Mouse (Mus musculus) spleen, adult 18-20 months (tissue): Measurements from ENCODE around the gene Mok.

Source experiments
- DNase-seq, 2 experiments: peaks; one replicate each; pipeline ENCODE4 v3.0.0; 2022; ENCODE audit warnings: mixed read lengths in 2 of 2

Gene Mok

DNA sequence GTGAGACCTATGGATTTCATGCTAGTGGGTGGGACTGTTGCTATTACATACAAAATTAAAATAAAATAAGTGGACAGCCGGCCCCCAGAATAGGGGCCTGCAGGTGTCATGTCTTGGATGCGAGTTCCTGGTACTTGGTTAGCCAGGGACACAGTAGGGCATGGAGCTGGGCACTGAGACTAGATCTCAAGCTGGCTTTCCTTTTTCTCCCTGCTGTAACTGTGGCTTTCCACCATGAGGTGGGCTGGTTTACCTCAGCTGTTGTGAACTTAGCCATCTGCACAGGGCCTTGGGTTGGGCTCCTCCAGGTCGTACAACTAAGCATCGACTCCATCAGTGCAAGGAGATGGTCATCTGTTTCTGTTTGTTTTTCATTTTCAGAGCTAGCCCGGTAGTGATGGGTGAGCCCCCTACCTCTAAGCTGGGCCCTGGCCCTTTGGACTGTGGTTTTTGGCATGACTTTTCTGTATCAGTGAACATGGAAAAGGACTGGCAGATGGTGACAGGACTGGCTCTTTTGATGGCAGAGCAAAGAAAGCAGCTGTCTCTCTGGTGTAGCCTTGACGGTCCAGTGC is 5.5 kb upstream of the Mok start:
- DNase-seq, result no peak

DNA sequence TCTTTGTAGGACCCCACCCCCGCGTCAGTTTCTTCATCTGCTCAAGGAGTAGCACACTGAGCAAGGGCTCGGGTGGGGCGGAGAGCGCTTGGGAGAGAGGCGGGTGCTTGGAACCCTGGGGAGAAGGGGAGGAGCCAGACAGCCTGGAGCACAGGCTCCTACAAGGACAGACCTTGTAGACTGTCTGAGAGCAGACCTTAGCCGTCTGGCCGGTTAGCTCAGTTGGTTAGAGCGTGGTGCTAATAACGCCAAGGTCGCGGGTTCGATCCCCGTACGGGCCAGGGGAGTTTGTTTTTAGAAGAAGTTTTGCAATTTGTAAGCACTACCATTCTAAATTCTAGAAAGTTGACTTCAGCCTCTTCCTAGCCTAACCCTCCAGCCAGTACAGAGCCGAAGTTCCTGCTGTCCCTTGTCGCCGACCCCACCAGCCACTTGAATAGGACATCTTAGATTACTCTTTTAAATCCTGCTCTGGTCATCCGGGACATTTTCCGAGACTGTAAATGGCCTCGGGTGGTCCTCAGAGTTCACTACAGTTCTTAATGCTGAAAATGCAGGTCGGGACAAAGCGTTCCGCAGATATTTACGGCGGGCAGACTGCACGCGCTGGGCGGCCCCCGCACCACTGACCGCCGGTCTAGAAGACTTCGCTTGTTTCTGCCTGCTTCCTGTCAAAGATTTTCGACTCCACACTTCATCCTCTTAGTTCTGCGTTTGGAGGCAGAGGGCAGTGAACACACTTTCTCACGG is 4.6 kb upstream of the Mok start:
- DNase-seq, result peak; percentile 63 to 65

DNA sequence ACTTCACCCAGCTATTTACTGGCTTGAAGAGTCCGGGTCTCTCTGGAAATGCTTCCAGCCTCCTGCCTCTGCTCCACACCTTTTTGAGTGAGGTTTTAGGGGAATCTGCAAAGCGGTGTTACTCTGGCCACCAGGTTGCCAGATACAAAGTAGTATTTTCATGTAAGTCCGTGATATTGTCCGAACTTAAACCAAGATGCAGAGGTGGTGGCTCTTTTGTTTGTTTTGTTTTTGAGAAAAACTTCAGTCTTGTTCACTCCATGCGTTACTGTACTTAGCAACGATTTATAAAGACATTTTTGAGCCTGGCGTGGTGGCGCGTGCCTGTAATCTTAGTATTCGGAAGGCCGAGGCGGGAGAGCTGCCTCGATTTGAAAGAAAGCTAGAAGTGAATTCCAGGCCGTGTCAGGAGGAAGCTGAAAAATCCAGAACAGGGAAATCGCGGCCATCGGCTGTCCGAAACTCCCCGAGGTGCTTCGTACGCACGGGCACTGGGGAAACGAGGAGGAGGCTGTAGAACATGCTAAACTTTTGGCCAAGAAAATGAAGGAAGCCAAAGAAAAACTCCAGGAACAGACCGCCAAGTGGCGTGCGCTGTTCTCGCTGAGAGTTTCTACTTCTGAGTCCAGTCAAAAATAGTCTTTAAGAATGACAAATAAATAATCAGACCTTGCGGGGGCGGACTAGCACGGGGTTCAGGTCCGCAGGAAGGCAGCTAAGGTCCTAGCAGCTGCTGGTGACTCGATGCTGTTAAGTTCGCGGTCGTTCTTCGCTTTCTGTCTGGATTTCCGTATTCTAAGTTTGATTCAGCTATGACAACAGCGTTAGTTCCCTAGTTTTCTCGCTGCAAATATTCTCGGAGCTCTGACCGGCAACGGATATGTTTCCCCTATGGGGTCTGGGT is 3.7 kb upstream of the Mok start:
- peak; percentile 12 to 31 for DNase-seq

DNA sequence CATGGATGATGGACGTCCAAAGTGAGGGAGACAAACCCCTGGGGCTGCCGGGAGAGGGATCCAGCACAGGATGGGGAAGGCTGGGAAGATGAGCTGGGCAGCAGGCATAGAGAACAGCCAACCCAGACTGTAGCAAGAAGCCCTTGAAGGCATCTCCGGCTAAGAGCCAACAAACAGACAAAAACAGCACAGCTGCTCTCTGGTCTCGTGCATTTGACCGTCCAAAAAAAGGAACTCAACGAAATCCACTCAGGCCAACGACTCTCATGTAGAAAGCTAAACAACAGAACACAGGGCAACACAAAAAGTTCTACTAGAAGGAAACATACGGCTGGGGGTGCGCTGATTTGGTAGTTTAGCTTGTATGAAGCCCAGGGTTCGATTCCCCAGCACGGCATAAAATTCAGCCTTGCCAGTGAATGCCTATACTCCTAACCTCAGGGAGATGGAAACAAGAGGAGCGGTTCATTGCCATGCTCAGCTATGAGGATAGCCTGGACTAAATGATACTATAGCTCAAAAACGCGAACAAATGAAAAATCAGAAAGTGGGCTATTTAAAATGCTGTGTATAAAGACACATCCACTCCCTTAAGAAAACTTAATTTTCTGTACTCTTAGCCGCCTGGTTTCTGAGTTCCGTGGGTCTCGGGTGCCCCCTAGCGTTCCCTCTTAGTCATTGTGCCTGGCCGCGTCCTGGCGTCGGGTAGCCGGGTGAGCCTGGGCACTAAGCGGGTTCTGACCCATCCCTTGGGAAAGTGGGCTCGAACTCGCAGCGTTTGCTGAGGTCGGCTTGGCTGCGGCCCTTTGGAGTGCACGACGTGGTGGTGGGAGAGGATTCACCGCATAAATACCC is 2.7 kb upstream of the Mok start:
- DNase-seq, result peak; percentile 70 to 88

DNA sequence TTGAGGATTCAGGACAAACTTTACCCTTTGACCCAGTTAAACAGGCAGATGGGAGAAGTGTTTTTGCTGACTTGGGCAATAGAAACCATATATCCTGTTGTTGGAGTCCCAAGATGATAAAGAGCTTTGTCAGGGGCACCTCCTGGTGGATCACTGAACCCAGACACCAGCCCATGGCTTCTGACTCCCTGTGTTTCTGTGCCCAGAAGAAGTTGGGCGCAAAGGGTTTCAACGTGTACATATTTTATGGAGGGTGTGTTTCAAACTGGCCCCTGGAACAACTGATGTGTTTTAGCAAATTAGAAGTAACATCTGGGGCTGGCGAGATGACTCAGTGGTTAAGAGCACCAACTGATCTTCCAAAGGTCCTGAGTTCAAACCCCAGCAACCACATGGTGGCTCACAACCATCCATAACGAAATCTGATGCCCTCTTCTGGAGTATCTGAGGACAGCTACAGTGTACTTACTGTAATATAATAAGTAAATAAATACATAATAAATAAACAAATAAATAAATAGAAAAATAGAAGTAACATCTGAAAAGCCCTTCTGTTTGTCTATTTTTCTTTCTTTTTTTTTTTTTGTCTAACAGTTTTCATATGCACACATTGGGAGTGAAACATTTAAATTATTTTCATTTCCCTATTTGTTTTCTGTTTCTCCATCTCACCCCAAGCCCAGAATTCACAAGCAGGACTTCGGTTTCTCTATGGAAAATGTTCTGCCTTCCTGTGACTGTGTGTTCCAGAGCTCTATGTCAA is 1.2 kb upstream of the Mok start:
- DNase-seq, result no peak

DNA sequence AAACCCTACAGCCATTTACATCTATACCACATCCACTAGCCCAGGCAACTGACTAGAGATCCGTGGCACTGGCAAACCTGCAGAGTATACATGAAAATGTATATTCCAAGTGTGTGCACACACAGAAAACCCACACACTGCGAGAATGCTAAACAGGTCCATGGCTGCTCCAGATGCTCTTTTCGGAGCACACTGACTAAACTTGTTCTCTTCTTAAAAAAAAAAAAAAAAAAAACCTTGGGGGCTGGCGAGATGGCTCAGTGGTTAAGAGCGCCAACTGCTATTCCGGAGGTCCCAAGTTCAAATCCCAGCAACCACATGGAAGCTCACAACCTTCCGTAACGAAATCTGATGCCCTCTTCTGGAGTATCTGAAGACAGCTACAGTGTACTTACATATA is 2.9 kb downstream of the Mok start:
- DNase-seq, result no peak

DNA sequence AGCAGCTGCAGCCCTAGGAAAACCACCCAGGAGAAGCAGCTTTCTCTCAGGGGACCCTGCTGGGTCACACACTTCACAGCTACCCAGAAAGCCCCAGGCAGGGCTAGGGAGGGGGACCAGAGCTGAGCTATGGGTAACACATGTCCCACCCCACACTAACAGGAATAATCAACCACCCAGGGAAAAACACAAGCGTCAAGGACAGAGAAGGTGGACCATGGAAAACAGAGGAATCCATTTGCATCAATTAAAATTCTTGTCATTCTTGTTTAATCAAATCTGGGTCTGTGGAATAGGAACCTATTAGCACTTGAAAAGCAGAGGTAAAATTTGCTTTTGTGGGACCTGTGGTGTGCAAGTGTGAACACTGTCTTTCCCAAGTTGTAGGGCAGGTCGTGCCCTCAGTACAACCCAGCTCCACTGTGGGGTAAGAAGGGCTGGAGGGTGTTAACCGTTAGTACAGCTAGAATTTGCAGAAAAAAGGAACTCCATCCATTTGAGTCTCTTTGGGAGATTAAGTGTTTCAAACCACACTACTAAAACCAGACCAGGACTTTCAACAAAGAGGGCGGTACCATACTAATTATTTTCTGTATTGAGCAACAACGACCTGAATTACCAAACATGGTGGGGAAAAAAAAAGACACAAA is 3.4 kb downstream of the Mok start:
- DNase-seq, result no peak

DNA sequence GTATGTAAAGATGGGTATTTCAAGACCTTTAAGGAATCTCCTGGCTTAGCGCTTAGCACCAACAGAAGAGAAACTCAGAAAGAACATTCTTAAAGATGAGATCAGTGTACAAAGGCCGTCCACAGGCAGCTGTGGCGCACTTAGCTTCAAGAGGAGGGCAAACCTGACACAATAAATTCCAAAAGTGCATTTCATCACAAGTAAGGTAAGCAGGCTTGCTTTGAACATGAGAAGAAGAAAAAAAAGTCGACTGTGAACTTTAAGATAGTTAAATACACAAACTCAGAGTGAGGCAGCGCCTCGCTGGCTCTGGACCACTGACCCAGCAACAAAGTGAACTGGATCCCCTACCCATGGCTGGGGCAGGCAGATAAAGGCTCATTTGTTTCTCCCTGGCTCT is 4.0 kb downstream of the Mok start:
- DNase-seq, result no peak

DNA sequence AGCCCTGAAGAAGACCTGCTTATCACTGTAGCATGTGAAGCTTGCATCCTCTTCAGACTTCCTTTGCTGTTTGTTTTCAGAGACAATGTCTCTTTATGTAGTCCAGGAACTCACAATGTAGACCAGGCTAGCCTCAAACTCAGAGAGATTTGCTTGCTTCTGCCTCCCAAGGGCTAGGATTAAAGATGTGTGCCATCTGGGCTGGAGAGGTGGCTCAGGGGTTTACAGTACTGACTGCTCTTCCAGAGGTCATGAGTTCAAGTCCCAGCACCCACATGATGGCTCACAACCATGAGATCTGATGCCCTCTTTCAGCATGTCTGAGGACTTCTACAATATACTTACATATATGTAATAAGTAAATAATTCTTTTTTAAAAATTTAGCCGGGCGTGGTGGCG is 5.6 kb downstream of the Mok start:
- no peak for DNase-seq

DNA sequence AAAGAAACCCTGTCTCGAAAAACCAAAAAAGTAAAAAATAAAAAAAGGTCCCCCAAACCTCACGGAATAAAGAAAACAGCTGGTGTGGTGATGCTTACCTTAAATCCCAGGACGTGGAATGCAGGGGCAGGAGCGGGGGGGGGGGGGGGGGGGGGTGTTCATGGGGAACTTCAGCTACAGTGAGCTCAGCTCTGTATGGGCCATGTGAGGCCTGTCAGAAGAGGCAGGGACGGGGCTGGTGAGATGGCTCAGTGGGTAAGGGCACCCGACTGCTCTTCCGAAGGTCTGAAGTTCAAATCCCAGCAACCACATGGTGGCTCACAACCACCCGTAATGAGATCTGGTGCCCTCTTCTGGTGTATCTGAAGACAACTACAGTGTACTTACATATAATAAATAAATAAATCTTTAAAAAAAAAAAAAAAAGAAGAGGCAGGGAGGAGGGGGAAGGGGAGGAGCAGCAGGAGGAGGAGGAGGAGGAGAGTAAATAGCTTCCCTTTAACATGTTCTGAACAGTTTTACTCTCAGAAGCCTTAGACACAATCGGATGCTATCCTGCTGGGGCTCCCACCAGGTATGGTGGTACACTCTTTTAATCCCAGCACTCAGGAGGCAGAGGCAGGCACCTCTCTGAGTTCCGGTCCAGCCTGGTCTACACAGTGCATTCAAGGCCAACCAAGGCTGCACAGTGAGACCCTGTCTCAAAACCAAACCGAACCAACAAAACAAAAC is 10.3 kb downstream of the Mok start:
- no peak for DNase-seq

DNA sequence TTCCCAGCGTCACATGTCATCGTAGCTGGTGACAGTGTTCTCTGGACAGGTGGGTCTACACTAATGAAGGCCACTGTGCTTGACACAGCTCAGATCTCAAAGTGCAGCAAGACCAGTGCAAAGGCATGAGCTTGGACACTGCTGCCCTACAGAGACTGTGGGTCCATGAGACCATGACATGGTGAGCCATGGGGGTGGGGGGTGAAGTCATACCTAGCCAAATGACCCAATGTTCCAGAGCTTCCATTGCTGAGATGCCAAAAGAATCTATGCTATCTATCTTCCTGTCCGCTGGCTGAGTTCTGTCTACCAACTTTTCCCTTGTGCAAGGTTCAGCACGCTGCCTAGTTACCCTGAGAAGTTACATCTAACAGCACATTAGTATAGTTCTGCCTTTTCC is 11.8 kb downstream of the Mok start:
- DNase-seq, result no peak

DNA sequence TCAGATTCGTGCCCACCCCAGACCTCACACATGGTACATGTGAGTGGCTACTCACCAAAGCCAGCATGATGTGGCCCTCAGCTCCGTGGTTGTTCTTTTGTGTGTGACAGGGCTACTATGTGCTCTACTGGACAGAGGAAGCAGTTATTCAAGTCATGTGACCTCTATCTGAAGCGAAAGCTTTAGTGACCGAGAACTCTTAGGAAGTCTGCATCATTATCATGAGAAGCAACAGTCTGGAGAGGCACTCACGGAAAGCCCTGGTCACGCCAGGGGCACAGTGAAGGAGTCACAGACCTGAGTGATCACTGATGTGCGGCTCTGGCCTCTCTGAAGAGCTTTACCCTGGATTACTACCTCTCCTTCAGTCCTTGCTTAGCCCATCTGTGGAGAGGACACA is 18.4 kb downstream of the Mok start:
- DNase-seq, result no peak

DNA sequence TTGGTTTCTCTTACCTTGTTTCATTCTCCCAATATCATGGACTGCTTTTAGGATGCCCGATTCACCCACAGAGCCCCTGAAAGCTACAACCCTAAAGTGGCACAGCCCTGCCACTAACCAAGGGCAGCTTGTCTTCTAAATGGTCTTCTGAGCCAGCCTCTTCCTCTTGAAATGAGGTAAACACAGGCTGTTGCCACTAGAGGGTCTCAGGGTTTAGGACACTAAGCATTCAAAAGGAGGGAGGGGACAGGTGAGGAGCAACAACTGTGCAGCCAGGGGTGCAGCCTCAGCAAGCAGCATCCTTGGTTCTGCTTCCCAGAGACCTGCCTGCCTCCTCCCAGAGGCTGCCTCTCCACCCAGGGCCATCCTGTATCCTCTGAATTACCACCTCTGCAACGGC is 19.0 kb downstream of the Mok start:
- DNase-seq, result no peak

DNA sequence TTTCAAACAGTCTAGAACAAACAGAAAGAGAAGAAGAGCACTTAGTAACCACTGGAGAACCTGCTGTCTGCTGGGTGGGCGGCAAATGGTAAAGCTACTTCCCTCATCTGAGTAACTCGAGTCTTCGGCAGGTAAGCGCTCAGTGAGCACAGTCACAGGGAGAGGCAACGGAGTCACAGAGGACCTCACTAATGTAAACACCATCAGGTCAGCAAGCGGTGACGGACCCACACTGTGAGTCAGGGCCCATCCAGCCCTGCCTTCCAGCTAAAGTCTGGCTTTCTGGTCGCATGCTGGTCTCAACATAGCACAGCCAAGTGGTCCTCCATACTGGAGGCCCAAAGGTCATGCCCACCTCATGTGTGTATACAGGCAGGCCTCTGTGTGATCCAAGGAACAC is 21.4 kb downstream of the Mok start:
- DNase-seq, result no peak

DNA sequence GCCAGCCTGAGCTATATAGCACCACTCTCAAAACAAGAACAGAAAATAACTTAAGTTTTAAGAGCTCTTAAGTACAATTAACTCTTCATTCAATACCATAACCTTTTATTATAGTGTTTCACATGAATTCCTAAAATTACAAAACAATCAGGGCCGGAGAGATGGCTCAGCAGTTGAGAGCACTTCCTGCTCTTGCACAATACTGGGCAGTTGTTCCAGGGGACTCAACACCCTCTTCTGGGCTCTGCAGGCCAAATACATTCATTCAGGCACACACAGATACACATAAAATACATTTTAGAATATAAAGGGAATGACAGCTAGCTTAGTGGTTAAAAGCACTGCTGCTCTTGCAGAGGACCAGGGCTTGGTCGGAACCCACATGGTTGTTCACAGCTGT is 23.9 kb downstream of the Mok start:
- DNase-seq, result no peak

DNA sequence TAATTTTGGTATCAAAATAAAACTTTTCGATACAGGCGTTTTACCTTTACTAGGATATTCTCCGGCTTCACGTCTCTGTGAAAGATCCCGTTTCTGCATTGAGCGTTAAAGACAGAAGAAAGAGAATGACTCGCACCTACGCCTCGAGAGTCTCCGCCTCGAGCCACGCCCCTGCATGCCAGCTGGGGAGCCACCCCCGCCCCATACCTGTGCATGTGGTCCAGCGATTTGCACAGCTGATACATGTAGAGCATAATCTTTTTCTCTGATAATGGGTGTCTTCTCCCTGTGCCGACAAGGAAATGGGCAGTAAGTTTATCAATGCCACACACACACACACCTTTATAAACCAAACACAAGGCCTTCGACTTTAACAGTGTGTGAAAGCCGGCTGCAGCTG is 25.8 kb downstream of the Mok start:
- no peak for DNase-seq

DNA sequence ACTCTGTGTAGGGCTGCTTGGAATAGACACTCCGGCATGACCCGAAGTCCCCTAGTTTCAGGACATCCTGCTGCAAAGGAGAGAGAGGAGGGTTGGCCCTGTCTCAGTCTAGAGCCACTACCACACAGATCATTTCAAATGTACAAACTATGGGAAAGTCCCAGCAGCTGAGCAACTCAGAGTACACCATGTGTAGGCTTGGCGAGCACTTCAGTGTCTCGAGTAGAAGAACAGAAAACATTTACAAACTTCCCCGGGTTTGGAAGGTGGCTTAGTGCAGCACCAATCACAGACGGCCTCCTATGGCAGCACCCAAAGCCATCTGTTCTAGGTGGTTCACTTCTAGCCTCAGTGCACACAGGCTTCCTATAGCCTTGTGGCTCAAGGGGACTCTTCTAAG is 27.1 kb downstream of the Mok start:
- no peak for DNase-seq

DNA sequence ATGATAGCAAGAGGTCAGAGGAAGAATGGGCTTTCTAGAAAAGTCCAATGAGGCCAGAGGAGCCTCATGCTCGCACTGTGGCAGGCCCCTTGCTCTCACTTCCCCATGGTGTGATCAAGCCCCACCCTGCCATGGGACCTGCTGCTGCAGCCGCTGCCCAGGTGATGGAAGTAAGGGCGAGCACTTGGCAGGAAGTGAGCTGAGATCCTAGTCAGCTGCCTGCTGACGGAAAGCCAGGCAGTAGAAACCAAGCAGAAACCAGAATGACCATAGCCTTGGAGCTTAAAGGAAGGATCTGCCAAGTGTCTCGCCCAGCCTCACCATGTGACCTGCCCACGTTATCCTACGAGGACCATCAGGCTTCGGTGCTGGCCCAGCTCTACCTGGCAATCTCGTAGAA is 27.6 kb downstream of the Mok start:
- DNase-seq, result peak; percentile 10 to 19

DNA sequence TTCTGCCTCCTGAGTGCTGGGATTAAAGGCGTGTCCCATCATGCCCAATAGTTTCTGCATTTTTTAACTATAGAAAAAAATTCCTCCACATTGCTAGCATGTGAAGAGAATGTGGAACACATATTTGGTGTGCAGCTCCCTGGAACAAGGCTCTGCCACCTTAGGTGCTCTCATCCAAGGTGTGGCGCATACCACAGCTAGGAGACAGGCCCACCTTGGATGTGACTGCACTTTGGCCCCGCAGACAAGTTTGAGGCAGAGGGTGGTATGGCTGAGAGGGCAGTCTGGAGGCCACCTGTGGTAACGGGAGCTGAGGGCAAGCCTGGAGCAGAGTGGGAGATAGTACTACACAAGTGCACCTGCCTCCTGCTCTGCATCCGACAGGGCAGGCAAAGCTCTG is 31.9 kb downstream of the Mok start:
- no peak for DNase-seq

DNA sequence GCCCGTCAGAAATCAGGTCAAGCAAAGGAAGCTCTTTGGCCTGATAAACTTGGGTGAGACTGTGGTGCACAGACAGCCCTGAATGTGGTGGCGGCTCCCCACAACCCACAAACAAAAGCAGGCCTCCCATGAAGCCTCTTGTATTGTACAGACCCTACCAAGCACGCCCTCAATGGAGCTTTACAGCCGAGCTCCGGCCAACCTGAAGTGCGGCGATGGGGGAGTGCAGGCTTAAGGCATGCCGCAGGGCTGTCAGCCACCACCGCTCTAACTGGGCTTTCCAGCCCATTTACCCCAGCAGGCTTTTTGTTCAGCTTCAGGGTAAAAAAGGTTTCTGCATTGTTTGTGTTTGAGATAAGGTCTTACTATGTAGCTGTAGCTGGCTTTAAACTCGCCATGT is 32.3 kb downstream of the Mok start:
- no peak for DNase-seq
